ENCODE assay signal across 8 mouse cellular contexts in the genomic region with DNA sequence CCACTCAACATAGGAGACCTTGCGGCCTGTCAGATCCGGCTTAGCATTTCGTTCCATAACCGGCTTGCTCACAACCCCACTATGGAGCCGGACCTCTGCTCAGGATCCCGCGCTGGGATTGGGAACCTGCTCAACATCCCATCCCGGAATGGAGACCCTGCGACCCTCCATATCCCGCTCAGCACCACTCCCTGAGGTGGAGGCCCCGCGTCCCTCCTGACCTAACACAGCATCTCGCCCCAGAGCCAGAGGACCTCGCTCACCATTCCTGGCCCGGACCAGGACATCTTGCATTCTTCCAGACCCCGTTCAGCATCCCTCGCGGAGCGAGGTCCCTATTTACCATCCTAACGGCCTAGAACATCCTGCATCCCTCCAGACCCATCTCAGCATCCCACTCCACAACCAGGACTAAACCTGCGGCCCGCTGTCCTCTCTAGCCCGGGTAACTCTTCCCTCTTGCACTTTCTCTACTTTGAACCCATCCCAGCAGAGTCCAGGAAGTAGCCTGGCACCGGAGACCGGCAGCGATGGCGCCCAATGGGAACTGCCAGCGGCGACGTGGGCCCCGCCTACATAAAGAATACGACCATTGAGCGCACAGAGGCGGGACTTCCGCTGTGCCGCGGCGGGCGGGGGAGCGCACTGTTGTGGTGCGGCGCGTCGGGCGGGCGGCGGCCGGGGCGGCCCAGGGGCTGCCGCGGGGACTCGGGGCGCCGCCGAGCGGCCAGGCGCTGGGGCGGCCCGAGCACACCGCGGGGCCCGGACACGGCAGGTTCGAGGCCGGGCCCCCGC. TPM values are rescaled to one million over a fixed set of nuclear protein-coding genes. Genes with fewer than 3 reads are reported as not detected.
DNase-seq lines count a peak whose midpoint lies in the region; ATAC-seq and TF ChIP-seq lines count a peak whose summit lies in the region.

A gene (plus strand): TSS at position 667 of the 795 bp plus-strand sequence.

- under 1% methylated on average over 59 of the region's 66 CpGs for WGBS in embryonic facial prominence, embryonic 13.5 days
- WGBS in heart, adult 2 months, result under 1% methylated on average over 66 of the region's 66 CpGs
- under 1% methylated on average over 65 of the region's 66 CpGs for WGBS in limb, embryonic 13.5 days
- under 1% methylated on average over 49 of the region's 66 CpGs for WGBS in midbrain, embryonic 16.5 days

- no peak for TF ChIP-seq EP300 in heart, adult 2 months (IDR thresholded peaks at IDR 0.05; ENCODE audit: insufficient read depth, low read depth, low read length)

- peak within 1 kb of the TSS; percentile 93 for H3K9ac ChIP-seq in embryonic facial prominence, embryonic 13.5 days
- H3K9ac ChIP-seq in heart, adult 2 months (ENCODE audit: low read depth, low read length), result peak within 1 kb of the TSS; percentile 75
- H3K9ac ChIP-seq in limb, embryonic 13.5 days, result peak within 1 kb of the TSS; percentile 95
- peak within 1 kb of the TSS; percentile 90 for H3K9ac ChIP-seq in midbrain, embryonic 16.5 days (ENCODE audit: low read depth, low read length)

- peak; percentile 89 for TF ChIP-seq POLR2A in heart, adult 2 months (IDR thresholded peaks at IDR 0.05; ENCODE audit: insufficient read depth, low read depth, low read length)

- H3K4me3 ChIP-seq in embryonic facial prominence, embryonic 13.5 days, result peak within 1 kb of the TSS; percentile 93
- peak within 1 kb of the TSS; percentile 84 for H3K4me3 ChIP-seq in heart, adult 2 months
- H3K4me3 ChIP-seq in limb, embryonic 13.5 days, result peak within 1 kb of the TSS; percentile 98
- peak within 1 kb of the TSS; percentile 82 for H3K4me3 ChIP-seq in midbrain, embryonic 16.5 days (ENCODE audit: low read depth, low read length)

- H3K27ac ChIP-seq in embryonic facial prominence, embryonic 13.5 days, result peak within 1 kb of the TSS; percentile 55
- peak within 1 kb of the TSS; percentile 80 for H3K27ac ChIP-seq in heart, adult 2 months
- peak within 1 kb of the TSS; percentile 61; the same call in 1 of the 2 replicates for H3K27ac ChIP-seq in limb, embryonic 13.5 days
- peak within 1 kb of the TSS; percentile 48 for H3K27ac ChIP-seq in midbrain, embryonic 16.5 days (ENCODE audit: low read length)

- H3K4me1 ChIP-seq in embryonic facial prominence, embryonic 13.5 days, result peaks cover 26% of the 10 kb centered on the region
- 0 out of 2 replicates have a peak, but pooled peaks cover 6% of the 10 kb centered on the region for H3K4me1 ChIP-seq in heart, adult 2 months (ENCODE audit: control insufficient read depth, insufficient read depth, low read length)
- peaks cover 28% of the 10 kb centered on the region for H3K4me1 ChIP-seq in limb, embryonic 13.5 days
- H3K4me1 ChIP-seq in midbrain, embryonic 16.5 days (ENCODE audit: control insufficient read depth, insufficient read depth, low read length), result peaks cover 20% of the 10 kb centered on the region

- no peaks in the 10 kb centered on the region for H3K9me3 ChIP-seq in embryonic facial prominence, embryonic 13.5 days
- H3K9me3 ChIP-seq in limb, embryonic 13.5 days, result no peaks in the 10 kb centered on the region
- no peaks in the 10 kb centered on the region for H3K9me3 ChIP-seq in midbrain, embryonic 16.5 days (replicated peaks; ENCODE audit: control insufficient read depth, low read length, poor library complexity, severe bottlenecking)

- ATAC-seq in embryonic facial prominence, embryonic 13.5 days (ENCODE audit: insufficient number of reproducible peaks, insufficient read depth, low FRiP score, low TSS enrichment, low read depth), result peak; percentile 97
- ATAC-seq in limb, embryonic 13.5 days (ENCODE audit: low FRiP score, low read depth), result peak; percentile 95
- ATAC-seq in midbrain, embryonic 16.5 days, result peak; percentile 98

- no peaks in the 10 kb centered on the region for H3K79me2 ChIP-seq in heart, adult 2 months (replicated peaks; ENCODE audit: control insufficient read depth, insufficient read depth, low read length)

- intact Hi-C loops in heart, adult 2 months (cut with DNase I), result loop anchor here (5.0 to 10.0 kb wide), 3 partner anchors 206 to 524 kb away; a partner anchor contains a TSS

- no peaks in the 10 kb centered on the region for H3K27me3 ChIP-seq in embryonic facial prominence, embryonic 13.5 days
- H3K27me3 ChIP-seq in heart, adult 2 months (ENCODE audit: control insufficient read depth, insufficient read depth, low read length), result no peaks in the 10 kb centered on the region
- H3K27me3 ChIP-seq in limb, embryonic 13.5 days, result no peaks in the 10 kb centered on the region
- no peaks in the 10 kb centered on the region for H3K27me3 ChIP-seq in midbrain, embryonic 16.5 days (ENCODE audit: control insufficient read depth, insufficient read depth, low read depth, low read length)

- peak within 1 kb of the TSS; percentile 93 for H3K4me2 ChIP-seq in embryonic facial prominence, embryonic 13.5 days
- H3K4me2 ChIP-seq in limb, embryonic 13.5 days (replicated peaks), result peak within 1 kb of the TSS; percentile 98
- peak within 1 kb of the TSS; percentile 99 for H3K4me2 ChIP-seq in midbrain, embryonic 16.5 days (ENCODE audit: low read length)

- TF ChIP-seq CTCF in heart, adult 2 months (IDR thresholded peaks at IDR 0.05), result no peak

- DNase-seq in 3134 (ENCODE audit: extremely low read depth, insufficient read length, low spot score), result peak; percentile 96
- peak; percentile 98 to 99 for DNase-seq in adrenal gland, postnatal 36 days
- DNase-seq in heart, adult 2 months, result peak; percentile 99
- peak; percentile 98 to 99 for DNase-seq in kidney, adult 8-10 months
- peak; percentile 92 to 98 for DNase-seq in spleen, postnatal 10 days (ENCODE audit: low spot score in 2 of 2)

- peaks cover 5% of the 10 kb centered on the region for H3K36me3 ChIP-seq in embryonic facial prominence, embryonic 13.5 days
- H3K36me3 ChIP-seq in heart, adult 2 months (ENCODE audit: control insufficient read depth, insufficient read depth, low read length), result no peaks in the 10 kb centered on the region
- peaks cover under 1% of the 10 kb centered on the region; the same call in 1 of the 2 replicates for H3K36me3 ChIP-seq in limb, embryonic 13.5 days
- H3K36me3 ChIP-seq in midbrain, embryonic 16.5 days (ENCODE audit: control insufficient read depth, insufficient read depth, low read length), result peaks cover under 1% of the 10 kb centered on the region; the same call in 1 of the 2 replicates

RNA-seq across cellular contexts. Expression of the gene that starts here (rescaled TPM):
- 10 to 100 TPM; 52.4 to 60.4 TPM for total RNA-seq in adrenal gland, postnatal 36 days (2021)
- 10.5 and 10.9 TPM in 2 replicates for polyA plus RNA-seq in embryonic facial prominence, embryonic 13.5 days (2015; fragmentation: Nextera tagmentation; extraction: Ambion mirVana)
- total RNA-seq in heart, adult 2 months (2021), result 10 to 100 TPM; 43.2 to 49.2 TPM
- 18.8 and 21.2 TPM in 2 replicates for polyA plus RNA-seq in heart, adult 2 months (2012; rRNA removed)
- polyA plus RNA-seq in limb, embryonic 13.5 days (2015; fragmentation: Nextera tagmentation; extraction: Ambion mirVana), result 11.0 and 12.2 TPM in 2 replicates
- 5.6 and 5.9 TPM in 2 replicates for polyA plus RNA-seq in midbrain, embryonic 16.5 days (2015; fragmentation: Nextera tagmentation; extraction: Ambion mirVana)

Comparison
In these comparisons a context has a peak if more than half of its experiments do, and no peak if none do; other contexts are left out.
1. Peak in every context shown above with its lines: DNase-seq, ATAC-seq, H3K4me3 ChIP-seq and H3K27ac ChIP-seq.